Mouse (Mus musculus) stomach, postnatal 0 days (tissue): ENCODE data around the gene Trappc11.

Source experiments
- CTCF ChIP-seq: IDR thresholded peaks from 2 replicates; pipeline ENCODE4 v1.5.1; 2016; ENCODE audit warnings: antibody characterized with exemption, low read depth, mild to moderate bottlenecking, moderate library complexity
- EP300 ChIP-seq: optimal IDR thresholded peaks from 2 replicates; pipeline ENCODE3; 2016; ENCODE audit warnings: antibody characterized with exemption

DNA sequence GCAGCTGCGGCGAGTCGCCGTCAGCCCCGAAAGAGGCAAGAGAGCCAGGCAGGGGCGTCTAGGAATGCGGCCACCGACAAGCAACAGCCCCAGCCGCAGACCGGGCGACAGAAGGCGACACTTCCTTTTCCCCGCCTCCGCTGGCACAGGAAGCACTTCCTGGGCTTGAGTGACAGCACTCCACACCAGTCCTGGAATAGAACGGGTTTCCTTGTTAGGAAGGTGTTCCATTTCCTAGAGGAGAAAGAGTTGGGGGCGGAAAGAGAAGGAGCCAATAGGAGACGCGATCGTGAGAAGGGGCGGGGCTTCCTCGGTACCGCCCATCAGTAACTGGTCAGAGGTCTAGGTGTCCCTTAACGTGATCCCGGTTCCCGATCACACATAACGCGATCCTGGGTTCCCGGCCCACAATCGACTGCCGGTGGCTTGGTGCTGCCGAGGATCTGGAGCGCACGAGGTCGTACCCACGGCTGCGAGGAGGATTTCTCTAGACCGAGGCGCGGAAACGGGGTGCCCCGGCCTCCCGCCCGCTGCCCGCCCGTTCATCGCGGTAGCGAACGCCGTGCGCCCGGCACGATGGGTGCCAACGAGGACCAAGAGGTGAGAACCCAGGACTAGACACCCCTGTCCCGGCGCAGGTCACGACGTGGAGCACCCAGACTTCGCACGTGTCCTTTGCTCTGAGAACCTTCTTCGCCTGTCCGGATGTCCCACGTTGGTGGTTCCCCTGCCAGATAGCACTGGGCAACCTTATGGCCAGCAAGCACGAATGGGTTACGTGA, at the start of gene Trappc11, which contains the start of gene Rwdd4a:
- TF ChIP-seq CTCF: no peak
- TF ChIP-seq EP300: no peak
